Mouse (Mus musculus) C2C12 (cell line): ENCODE measurements around the gene Tnp2.

Experiments used
- CTCF ChIP-seq: IDR thresholded peaks from one replicate; pipeline ENCODE4 v1.5.1; 2011; ENCODE audit not compliant: control insufficient read depth, insufficient read depth, insufficient read length
- MAX ChIP-seq: IDR thresholded peaks from one replicate; pipeline ENCODE4 v1.6.1; 2011; ENCODE audit warnings: mild to moderate bottlenecking, control low read depth

- TF ChIP-seq CTCF (no peak), MAX (no peak)
Measured at GRCm38 (mm10) chr16:10773543-10773942, 14.9 kb downstream of the Tnp2 start.
